Mouse (Mus musculus) spleen, adult 10 weeks (tissue): ENCODE measurements around the gene Slc38a9. TPM values are rescaled to one million over a fixed set of nuclear protein-coding genes. Genes with fewer than 3 reads are reported as not detected.

Source experiments
- polyA plus RNA-seq: library from polyadenylated mRNA; stranded (reverse); fragments of 350-450 nt; fragmentation: Illumina TruSeq; extraction: RNeasy Lipid Tissue Mini Kit (QIAGEN cat#74804); gene quantifications from one replicate; pipeline ENCODE4 v1.2.3, GENCODE M21; 2015; ENCODE audit warnings: low replicate concordance; ENCODE audit not compliant: insufficient read depth

The Slc38a9 gene
- 51.5 TPM for polyA plus RNA-seq

GRCm38 (mm10) chr13:112660574-112661381, at the start of gene Slc38a9:
Gene Slc38a9, plus strand, starts transcription at chr13:112660751.

DNA sequence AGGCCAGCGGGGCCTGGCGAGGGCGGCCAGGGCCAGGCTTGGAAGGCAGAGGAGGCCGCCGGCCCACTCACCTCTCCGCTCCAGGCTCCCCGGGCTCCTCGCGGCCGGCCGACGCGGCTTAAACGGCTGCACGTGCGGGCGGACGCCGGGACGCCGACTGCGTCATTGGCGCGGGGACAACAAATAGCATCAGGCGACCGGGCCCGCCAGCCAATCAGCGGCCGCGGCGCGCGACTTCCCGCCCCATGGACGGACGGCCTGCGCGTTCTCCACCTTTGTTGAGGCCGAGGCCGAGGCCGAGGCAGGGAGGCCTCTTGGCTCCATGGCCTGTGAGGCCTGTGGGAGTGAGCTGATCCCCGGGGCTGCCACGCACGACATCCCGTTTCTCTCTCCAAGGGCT, 8.3 kb upstream of the Slc38a9 start, which contains the start of gene Ddx4:
TSS of gene Ddx4 (minus strand) at position 271 of the 400 bp plus-strand sequence.

Other genes with a start within 250 kb of the Slc38a9 start
- gene Il6st, start 196.7 kb upstream of the Slc38a9 start, polyA plus RNA-seq, result 128 TPM
- gene Il31ra, start 66.4 kb upstream of the Slc38a9 start, polyA plus RNA-seq, result 1.2 TPM
- 0.77 TPM for gene Ddx4, start 8.3 kb upstream of the Slc38a9 start, polyA plus RNA-seq
- gene Plpp1, start 140.0 kb downstream of the Slc38a9 start, polyA plus RNA-seq, result 127 TPM